In genomic region chr17:71092341-71092740, GRCm38 (mm10) we compare ENCODE assay signal across 25 mouse cellular contexts.
DNase-seq lines count a peak whose midpoint lies in the region; ATAC-seq and TF ChIP-seq lines count a peak whose summit lies in the region.
"Had no signal": no experiment of that assay in that cellular context is flagged by ENCODE, and none has a peak within 500 bp of the region (broad histone marks: within the 10 kb centered on the region; RNA-seq: fewer than 3 reads in every experiment).

No protein-coding gene starts in this region.

- 63% methylated on average over 4 of the region's 4 CpGs for WGBS in kidney, adult 2 months
- 85% methylated on average over 4 of the region's 4 CpGs for WGBS in kidney, embryonic 14.5 days
- WGBS in liver, adult 2 months = 96% methylated on average over 4 of the region's 4 CpGs
- WGBS in liver, postnatal 0 days (ENCODE audit: insufficient replicate concordance) = 80% methylated on average over 4 of the region's 4 CpGs

- no peaks in the 10 kb centered on the region for H3K27me3 ChIP-seq in kidney, adult 2 months (replicated peaks; ENCODE audit: control insufficient read depth, insufficient read depth, low read length)
- no peaks in the 10 kb centered on the region for H3K27me3 ChIP-seq in kidney, embryonic 14.5 days (ENCODE audit: control insufficient read depth, insufficient read depth, low read length)
- H3K27me3 ChIP-seq in liver, adult 2 months (ENCODE audit: control insufficient read depth, insufficient read depth, low read length) = no peaks in the 10 kb centered on the region
- H3K27me3 ChIP-seq in liver, postnatal 0 days (ENCODE audit: insufficient read depth, low read length) = no peaks in the 10 kb centered on the region
- H3K27me3 ChIP-seq: CH12.LX; embryonic facial prominence, embryonic 12.5 days; forebrain, embryonic 13.5 days; Patski had no signal

- H3K9ac ChIP-seq in kidney, embryonic 14.5 days (ENCODE audit: low read depth, low read length) = no peak overlapping the region
- no peak overlapping the region for H3K9ac ChIP-seq in liver, adult 2 months (ENCODE audit: low read depth, low read length)
- no peak overlapping the region for H3K9ac ChIP-seq in liver, postnatal 0 days (replicated peaks)
- H3K9ac ChIP-seq: embryonic facial prominence, embryonic 12.5 days; forebrain, embryonic 13.5 days had no signal

- H3K27ac ChIP-seq in gastrocnemius, adult 2 months = peak overlapping the region; percentile 83
- H3K27ac ChIP-seq in kidney, adult 2 months (ENCODE audit: insufficient read depth, low read depth, low read length) = peak overlapping the region; percentile 12
- H3K27ac ChIP-seq in kidney, embryonic 14.5 days (ENCODE audit: low read depth, low read length) = no peak overlapping the region
- 0 out of 2 replicates have a peak overlapping the region, but pooled peaks have one; percentile 7 for H3K27ac ChIP-seq in liver, adult 2 months (replicated peaks; ENCODE audit: insufficient read depth, low read depth, low read length)
- H3K27ac ChIP-seq in liver, postnatal 0 days (ENCODE audit: low read depth) = no peak overlapping the region
- H3K27ac ChIP-seq: embryonic facial prominence, embryonic 10.5 days; embryonic facial prominence, embryonic 12.5 days; forebrain, embryonic 13.5 days had no signal

- no peak for DNase-seq in gastrocnemius, adult 2 months
- no peak for DNase-seq in gastrocnemius, adult 8-10 months (ENCODE audit: low spot score in 2 of 2)
- peak; percentile 51 for DNase-seq in kidney, adult 2 months
- DNase-seq in liver, adult 2 months (ENCODE audit: extremely low read depth, low read depth, low spot score) = no peak
- no peak for DNase-seq in liver, postnatal 0 days
- peak; percentile 33 for DNase-seq in lung, postnatal 36 days
- DNase-seq in lung, postnatal 14 days = no peak
- DNase-seq: adrenal gland, adult 8-10 months; adrenal gland, postnatal 14 days; adrenal gland, postnatal 36 days; B cell, adult 2 months; cerebellum, adult 11-12 months; cerebellum, adult 2 months; cerebellum, adult 9-10 months; cerebellum, postnatal 10 days; cerebellum, postnatal 25 days had no signal

- H3K79me2 ChIP-seq in liver, adult 2 months (ENCODE audit: control insufficient read depth, insufficient read depth, low read length) = no peaks in the 10 kb centered on the region

- no peak for TF ChIP-seq CTCF in gastrocnemius, adult 2 months (IDR thresholded peaks at IDR 0.05)
- no peak for TF ChIP-seq CTCF in kidney, adult 2 months (conservative IDR thresholded peaks at IDR 0.05; ENCODE audit: insufficient read depth, insufficient read length, low read depth, low read length)
- no peak for TF ChIP-seq CTCF in liver, adult 2 months (IDR thresholded peaks at IDR 0.05; ENCODE audit: low read depth, low read length)
- TF ChIP-seq CTCF in liver, postnatal 0 days (IDR thresholded peaks at IDR 0.05; ENCODE audit: low read depth) = no peak

- no peak overlapping the region for H3K4me2 ChIP-seq in kidney, embryonic 14.5 days (replicated peaks; ENCODE audit: low read depth, low read length)
- H3K4me2 ChIP-seq in liver, postnatal 0 days (ENCODE audit: low read depth, low read length) = no peak overlapping the region
- H3K4me2 ChIP-seq: embryonic facial prominence, embryonic 12.5 days; forebrain, embryonic 13.5 days had no signal

- TF ChIP-seq EP300 in liver, postnatal 0 days (IDR thresholded peaks at IDR 0.05; ENCODE audit: low read depth) = no peak

- intact Hi-C loops in gastrocnemius, adult 2 months (cut with DNase I) = no loop called here

- no peak for TF ChIP-seq POLR2A in kidney, adult 2 months (IDR thresholded peaks at IDR 0.05; ENCODE audit: low read depth, low read length)
- no peak for TF ChIP-seq POLR2A in liver, adult 2 months (IDR thresholded peaks at IDR 0.05; ENCODE audit: extremely low read depth, insufficient read depth, low read length)

- no peaks in the 10 kb centered on the region for H3K36me3 ChIP-seq in kidney, adult 2 months (ENCODE audit: control insufficient read depth, insufficient read depth, low read length)
- no peaks in the 10 kb centered on the region for H3K36me3 ChIP-seq in kidney, embryonic 14.5 days (ENCODE audit: control insufficient read depth, insufficient read depth, low read length)
- H3K36me3 ChIP-seq in liver, adult 2 months (ENCODE audit: control insufficient read depth, insufficient read depth, low read length) = no peaks in the 10 kb centered on the region
- no peaks in the 10 kb centered on the region for H3K36me3 ChIP-seq in liver, postnatal 0 days (replicated peaks; ENCODE audit: insufficient read depth, low read length)
- H3K36me3 ChIP-seq: embryonic facial prominence, embryonic 10.5 days; embryonic facial prominence, embryonic 12.5 days; G1E had no signal

- no peak overlapping the region for H3K4me3 ChIP-seq in gastrocnemius, adult 2 months
- no peak overlapping the region for H3K4me3 ChIP-seq in kidney, adult 2 months (ENCODE audit: insufficient read depth, low read depth, low read length)
- no peak overlapping the region for H3K4me3 ChIP-seq in kidney, embryonic 14.5 days (ENCODE audit: low read length)
- no peak overlapping the region for H3K4me3 ChIP-seq in liver, adult 2 months (ENCODE audit: insufficient read depth, low read depth, low read length)
- no peak overlapping the region for H3K4me3 ChIP-seq in liver, postnatal 0 days (ENCODE audit: low read depth, low read length)
- H3K4me3 ChIP-seq: embryonic facial prominence, embryonic 10.5 days; embryonic facial prominence, embryonic 12.5 days; forebrain, embryonic 13.5 days had no signal

- no peaks in the 10 kb centered on the region for H3K9me3 ChIP-seq in kidney, embryonic 14.5 days (ENCODE audit: control insufficient read depth, low read length)
- H3K9me3 ChIP-seq in liver, postnatal 0 days (ENCODE audit: low read length) = no peaks in the 10 kb centered on the region
- H3K9me3 ChIP-seq: embryonic facial prominence, embryonic 10.5 days; embryonic facial prominence, embryonic 12.5 days; forebrain, embryonic 13.5 days; G1E had no signal

- no peak for ATAC-seq in kidney, embryonic 14.5 days (ENCODE audit: low FRiP score, low TSS enrichment)
- ATAC-seq in liver, postnatal 0 days = no peak
- ATAC-seq: activated CD4-positive, CD25-positive, alpha-beta regulatory T cell, adult 4 months; CD4-positive, CD25-positive, alpha-beta regulatory T cell, adult 4 months; forebrain, embryonic 13.5 days; Patski had no signal

- peaks cover 61% of the 10 kb centered on the region for H3K4me1 ChIP-seq in kidney, adult 2 months (ENCODE audit: control insufficient read depth, insufficient read depth, low read length)
- peaks cover 14% of the 10 kb centered on the region; the same call in 1 of the 2 replicates for H3K4me1 ChIP-seq in kidney, embryonic 14.5 days (ENCODE audit: control insufficient read depth, insufficient read depth, low read length)
- peaks cover 42% of the 10 kb centered on the region for H3K4me1 ChIP-seq in liver, adult 2 months (ENCODE audit: control insufficient read depth, insufficient read depth, low read length)
- H3K4me1 ChIP-seq in liver, postnatal 0 days (ENCODE audit: insufficient read depth) = peaks cover 40% of the 10 kb centered on the region
- H3K4me1 ChIP-seq: forebrain, embryonic 13.5 days had no signal

Comparison
In these comparisons a context has a peak if more than half of its experiments do, and no peak if none do; other contexts are left out.
1. DNase-seq: peak in kidney, adult 2 months (single experiment) and lung, postnatal 36 days (single experiment); none in gastrocnemius, adult 2 months (single experiment), gastrocnemius, adult 8-10 months (0 of 2), liver, adult 2 months (single experiment), liver, postnatal 0 days (single experiment) and lung, postnatal 14 days (single experiment).
2. H3K27ac ChIP-seq: peak in gastrocnemius, adult 2 months (single experiment), kidney, adult 2 months (single experiment) and liver, adult 2 months (single experiment); none in kidney, embryonic 14.5 days (single experiment) and liver, postnatal 0 days (single experiment).